Mouse (Mus musculus): Measurements from ENCODE around the gene Gpr156. TPM values are rescaled to one million over a fixed set of nuclear protein-coding genes. Genes with fewer than 3 reads are reported as not detected.

The Gpr156 gene
- polyA plus RNA-seq, 1 experiment from 2014 or later, result 4.0 TPM

DNA sequence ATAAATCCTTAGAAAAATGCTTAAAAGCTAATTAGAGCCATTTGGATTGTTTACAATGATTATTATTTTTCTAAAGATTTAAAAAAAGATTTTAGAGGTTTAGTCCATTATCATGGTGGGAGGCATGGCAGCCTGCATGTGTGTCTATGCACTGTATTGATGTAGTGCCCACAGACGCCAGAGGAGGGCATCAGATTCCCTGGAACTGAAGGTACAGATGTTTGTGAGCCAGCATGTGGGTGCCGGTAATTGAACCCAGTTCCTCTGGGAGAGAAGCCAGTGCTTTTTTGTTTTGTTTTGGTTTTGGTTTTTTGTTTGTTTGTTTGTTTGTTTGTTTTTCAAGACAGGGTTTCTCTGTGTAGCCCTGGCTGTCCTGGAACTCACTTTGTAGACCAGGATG lies 13.3 kb downstream of the Gpr156 start:
- Histone ChIP-seq H3K4me3 (ENCODE audit: low read depth, low read length) (no peak overlapping the region), H3K9me3 (ENCODE audit: control insufficient read depth, low read length) (no peaks in the 10 kb centered on the region), H3K27me3 (ENCODE audit: control insufficient read depth, insufficient read depth, low read length) (no peaks in the 10 kb centered on the region), H3K4me2 (replicated peaks; ENCODE audit: low read depth, low read length) (no peak overlapping the region), H3K27ac (ENCODE audit: low read depth, low read length) (no peak overlapping the region), H3K36me3 (ENCODE audit: control insufficient read depth, insufficient read depth, low read length) (no peaks in the 10 kb centered on the region), H3K9ac (ENCODE audit: low read depth, low read length) (no peak overlapping the region), H3K4me1 (replicated peaks; ENCODE audit: control insufficient read depth, insufficient read depth, low read length) (peaks cover 3% of the 10 kb centered on the region; the same call in 1 of the 2 replicates)
- DNase-seq (ENCODE audit: low spot score) (no peak), ATAC-seq (ENCODE audit: low FRiP score) (no peak)
- 89% methylated on average over 2 of the region's 2 CpGs for WGBS

GRCm38 (mm10) chr16:37934932-37935331 lies 18.6 kb downstream of the Gpr156 start:
- H3K4me2 ChIP-seq (replicated peaks; ENCODE audit: low read depth, low read length), result no peak overlapping the region
- ATAC-seq (ENCODE audit: low FRiP score), result no peak
- WGBS, result 92% methylated on average over 2 of the region's 2 CpGs

DNA sequence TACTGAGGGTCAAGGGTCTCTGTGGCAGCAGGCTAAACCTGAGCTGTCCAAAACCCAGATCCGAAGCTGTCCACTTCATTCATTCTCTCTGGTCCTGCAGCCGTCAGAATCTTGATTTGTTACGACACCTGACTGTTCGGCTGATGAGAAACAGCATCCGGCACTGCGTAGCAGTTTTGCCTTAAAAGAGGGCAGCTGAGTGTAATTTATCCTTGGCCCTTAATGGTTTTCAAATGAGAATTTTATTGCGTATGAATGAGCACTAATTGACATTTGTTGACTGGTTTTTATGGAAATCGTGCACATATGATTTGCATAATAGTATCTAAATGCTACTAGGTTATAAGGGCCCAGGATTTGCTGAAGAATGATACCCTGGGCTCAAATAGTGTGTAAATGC lies 21.0 kb downstream of the Gpr156 start:
- no peak overlapping the region for H3K9ac ChIP-seq (ENCODE audit: low read depth, low read length)
- no peak overlapping the region for H3K4me3 ChIP-seq (ENCODE audit: low read depth, low read length)
- H3K27me3 ChIP-seq (ENCODE audit: control insufficient read depth, insufficient read depth, low read length), result no peaks in the 10 kb centered on the region
- no peak overlapping the region for H3K27ac ChIP-seq (ENCODE audit: low read depth, low read length)
- H3K36me3 ChIP-seq (ENCODE audit: control insufficient read depth, insufficient read depth, low read length), result no peaks in the 10 kb centered on the region
- DNase-seq (ENCODE audit: low spot score) (no peak), ATAC-seq (ENCODE audit: low FRiP score) (no peak)
- no peaks in the 10 kb centered on the region for H3K4me1 ChIP-seq (replicated peaks; ENCODE audit: control insufficient read depth, insufficient read depth, low read length)
- WGBS, result 78% methylated on average over 8 of the region's 8 CpGs
- H3K4me2 ChIP-seq (replicated peaks; ENCODE audit: low read depth, low read length), result no peak overlapping the region
- H3K9me3 ChIP-seq (ENCODE audit: control insufficient read depth, low read length), result no peaks in the 10 kb centered on the region

More at GRCm38 (mm10) chr16:37934932-37935331, 18.6 kb downstream of the Gpr156 start:
- H3K4me1 ChIP-seq (replicated peaks; ENCODE audit: control insufficient read depth, insufficient read depth, low read length), result no peaks in the 10 kb centered on the region
- no peaks in the 10 kb centered on the region for H3K9me3 ChIP-seq (ENCODE audit: control insufficient read depth, low read length)
- H3K27me3 ChIP-seq (ENCODE audit: control insufficient read depth, insufficient read depth, low read length), result no peaks in the 10 kb centered on the region
- no peak overlapping the region for H3K27ac ChIP-seq (ENCODE audit: low read depth, low read length)
- no peaks in the 10 kb centered on the region for H3K36me3 ChIP-seq (ENCODE audit: control insufficient read depth, insufficient read depth, low read length)
- no peak overlapping the region for H3K4me3 ChIP-seq (ENCODE audit: low read depth, low read length)
- no peak for DNase-seq (ENCODE audit: low spot score)
- no peak overlapping the region for H3K9ac ChIP-seq (ENCODE audit: low read depth, low read length)

DNA sequence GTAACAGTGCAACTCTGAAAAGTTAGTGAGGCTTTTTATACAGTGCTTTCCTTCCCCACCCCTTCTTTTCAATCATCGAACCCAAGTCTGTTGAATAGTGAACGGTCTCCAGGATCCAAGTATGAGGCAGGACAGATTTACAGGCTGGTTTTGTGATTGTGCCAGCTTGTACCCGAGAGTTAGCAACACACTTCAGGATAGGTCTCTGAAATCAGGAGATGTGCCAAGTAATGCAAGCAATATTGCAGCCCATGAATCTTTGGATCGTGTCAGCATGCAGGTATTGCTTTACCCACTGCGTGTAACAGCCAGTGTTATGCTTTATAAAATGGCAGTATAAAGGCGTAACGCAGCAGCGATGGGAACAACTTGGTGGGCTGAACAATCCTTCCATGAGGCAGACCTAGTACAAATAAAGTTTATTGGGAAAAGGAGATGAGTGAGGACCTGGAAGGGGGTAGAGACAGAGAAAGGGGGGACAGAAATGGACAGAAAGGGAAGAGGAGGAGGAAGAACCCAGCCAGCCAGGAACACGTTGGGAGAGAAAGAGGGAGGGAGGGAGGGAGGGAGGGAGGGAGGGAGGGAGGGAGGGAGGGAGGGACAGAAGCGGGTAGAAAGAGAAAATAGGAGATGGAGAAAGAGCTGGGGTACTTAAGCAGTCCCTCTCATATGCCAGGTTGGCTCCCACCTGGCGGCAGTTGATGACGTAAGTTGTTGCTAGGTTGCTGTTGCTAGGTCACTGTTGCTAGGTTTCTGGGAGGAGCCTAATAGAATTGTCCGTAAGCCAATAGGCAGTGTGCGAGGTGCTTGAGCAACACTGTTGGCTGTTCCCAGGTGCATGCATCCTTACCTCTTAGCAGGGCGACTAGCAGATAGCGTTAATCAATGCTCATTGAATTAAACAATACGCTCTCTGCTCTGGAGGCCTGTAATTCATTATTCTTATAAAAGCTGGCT lies 22.1 kb downstream of the Gpr156 start:
- 54% methylated on average over 16 of the region's 17 CpGs for WGBS
- Histone ChIP-seq H3K4me3 (ENCODE audit: low read depth, low read length) (no peak overlapping the region), H3K4me1 (replicated peaks; ENCODE audit: control insufficient read depth, insufficient read depth, low read length) (no peaks in the 10 kb centered on the region), H3K9ac (ENCODE audit: low read depth, low read length) (no peak overlapping the region), H3K27me3 (ENCODE audit: control insufficient read depth, insufficient read depth, low read length) (no peaks in the 10 kb centered on the region), H3K4me2 (replicated peaks; ENCODE audit: low read depth, low read length) (no peak overlapping the region), H3K36me3 (ENCODE audit: control insufficient read depth, insufficient read depth, low read length) (no peaks in the 10 kb centered on the region), H3K27ac (ENCODE audit: low read depth, low read length) (no peak overlapping the region), H3K9me3 (ENCODE audit: control insufficient read depth, low read length) (no peaks in the 10 kb centered on the region)
- DNase-seq (ENCODE audit: low spot score), result peak; percentile 71
- peak; percentile 82 for ATAC-seq (ENCODE audit: low FRiP score)

- Histone ChIP-seq H3K27me3 (ENCODE audit: control insufficient read depth, insufficient read depth, low read length) (no peaks in the 10 kb centered on the region), H3K9me3 (ENCODE audit: control insufficient read depth, low read length) (no peaks in the 10 kb centered on the region), H3K4me1 (replicated peaks; ENCODE audit: control insufficient read depth, insufficient read depth, low read length) (no peaks in the 10 kb centered on the region), H3K27ac (ENCODE audit: low read depth, low read length) (no peak overlapping the region), H3K4me3 (ENCODE audit: low read depth, low read length) (no peak overlapping the region), H3K9ac (ENCODE audit: low read depth, low read length) (no peak overlapping the region), H3K4me2 (replicated peaks; ENCODE audit: low read depth, low read length) (no peak overlapping the region), H3K36me3 (ENCODE audit: control insufficient read depth, insufficient read depth, low read length) (no peaks in the 10 kb centered on the region)
- no peak for DNase-seq (ENCODE audit: low spot score)
- no peak for ATAC-seq (ENCODE audit: low FRiP score)
- 73% methylated on average over 11 of the region's 11 CpGs for WGBS
Observed at GRCm38 (mm10) chr16:37939082-37939863, 23.0 kb downstream of the Gpr156 start.

DNA sequence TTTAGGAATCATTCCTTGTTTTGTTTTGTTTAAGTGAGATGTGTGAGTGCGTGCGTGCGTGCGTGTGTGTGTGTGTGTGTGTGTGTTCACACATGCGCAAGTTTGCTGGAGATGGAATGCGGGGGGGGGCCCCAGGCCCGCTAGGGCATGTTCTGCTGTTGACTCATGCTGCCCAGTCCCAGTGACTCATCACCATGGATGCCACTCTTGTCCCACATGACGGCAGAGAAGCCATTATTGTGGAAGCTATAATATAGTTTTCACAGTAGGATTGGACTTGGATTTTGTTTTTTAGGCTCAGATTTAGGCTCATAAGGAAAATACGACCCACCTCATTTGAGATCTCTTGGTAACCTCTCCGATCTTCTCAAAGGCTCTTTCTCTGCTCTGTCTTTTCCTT lies 24.0 kb downstream of the Gpr156 start:
- no peaks in the 10 kb centered on the region for H3K36me3 ChIP-seq (ENCODE audit: control insufficient read depth, insufficient read depth, low read length)
- H3K27me3 ChIP-seq (ENCODE audit: control insufficient read depth, insufficient read depth, low read length), result no peaks in the 10 kb centered on the region
- 81% methylated on average over 10 of the region's 10 CpGs for WGBS
- ATAC-seq (ENCODE audit: low FRiP score) (no peak), DNase-seq (ENCODE audit: low spot score) (no peak)
- no peak overlapping the region for H3K4me2 ChIP-seq (replicated peaks; ENCODE audit: low read depth, low read length)
- H3K4me1 ChIP-seq (replicated peaks; ENCODE audit: control insufficient read depth, insufficient read depth, low read length), result no peaks in the 10 kb centered on the region
- H3K9ac ChIP-seq (ENCODE audit: low read depth, low read length), result no peak overlapping the region
- H3K4me3 ChIP-seq (ENCODE audit: low read depth, low read length), result no peak overlapping the region
- no peak overlapping the region for H3K27ac ChIP-seq (ENCODE audit: low read depth, low read length)
- H3K9me3 ChIP-seq (ENCODE audit: control insufficient read depth, low read length), result no peaks in the 10 kb centered on the region

- ATAC-seq (ENCODE audit: low FRiP score), result no peak
- Histone ChIP-seq H3K36me3 (ENCODE audit: control insufficient read depth, insufficient read depth, low read length) (no peaks in the 10 kb centered on the region), H3K4me1 (replicated peaks; ENCODE audit: control insufficient read depth, insufficient read depth, low read length) (no peaks in the 10 kb centered on the region), H3K9ac (ENCODE audit: low read depth, low read length) (no peak overlapping the region), H3K4me2 (replicated peaks; ENCODE audit: low read depth, low read length) (no peak overlapping the region), H3K27me3 (ENCODE audit: control insufficient read depth, insufficient read depth, low read length) (no peaks in the 10 kb centered on the region), H3K4me3 (ENCODE audit: low read depth, low read length) (no peak overlapping the region), H3K27ac (ENCODE audit: low read depth, low read length) (no peak overlapping the region), H3K9me3 (ENCODE audit: control insufficient read depth, low read length) (no peaks in the 10 kb centered on the region)
- 76% methylated on average over 2 of the region's 2 CpGs for WGBS
- DNase-seq (ENCODE audit: low spot score), result no peak
Observed at GRCm38 (mm10) chr16:37943701-37944100, 27.4 kb downstream of the Gpr156 start.

DNA sequence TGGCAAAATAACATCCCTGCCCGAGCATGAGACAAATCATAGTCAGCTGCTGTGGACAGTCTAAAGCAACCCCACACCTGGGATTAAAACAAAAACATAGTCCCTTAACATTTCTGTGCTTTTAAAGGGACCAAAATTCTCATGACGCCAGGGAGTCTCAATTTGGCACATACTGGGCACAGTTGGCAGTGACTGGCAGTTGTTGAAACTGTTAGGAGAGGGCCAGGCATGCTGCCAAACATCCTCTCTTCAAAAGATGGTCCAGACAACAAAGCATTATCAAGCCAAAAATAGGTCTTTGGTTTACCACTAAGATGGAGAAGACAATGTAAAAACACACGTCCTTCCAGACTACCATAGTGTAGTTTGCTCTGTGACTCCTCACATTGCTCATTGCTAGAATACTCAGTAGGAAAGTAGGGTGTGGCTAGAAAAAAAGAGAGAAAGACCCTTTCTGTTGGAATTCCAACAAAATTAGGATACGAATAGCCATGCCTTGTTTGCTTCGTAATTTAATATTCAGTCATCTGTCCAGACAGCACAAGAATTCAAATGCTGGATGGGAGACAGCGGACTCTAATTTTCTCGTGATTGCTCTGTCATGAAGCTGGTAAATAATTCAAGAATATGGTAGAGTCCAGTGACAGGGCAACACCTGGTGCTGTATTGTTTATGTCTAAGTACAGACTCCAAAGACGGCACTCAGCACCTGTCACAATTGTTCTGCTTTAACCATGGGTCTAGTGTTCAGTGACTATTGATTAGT lies 28.9 kb downstream of the Gpr156 start:
- DNase-seq (ENCODE audit: low spot score), result no peak

More for the DNA sequence above, 28.9 kb downstream of the Gpr156 start:
- Histone ChIP-seq H3K9ac (ENCODE audit: low read depth, low read length) (no peak overlapping the region), H3K36me3 (ENCODE audit: control insufficient read depth, insufficient read depth, low read length) (no peaks in the 10 kb centered on the region), H3K9me3 (ENCODE audit: control insufficient read depth, low read length) (no peaks in the 10 kb centered on the region), H3K4me1 (replicated peaks; ENCODE audit: control insufficient read depth, insufficient read depth, low read length) (no peaks in the 10 kb centered on the region), H3K27ac (ENCODE audit: low read depth, low read length) (no peak overlapping the region), H3K4me3 (ENCODE audit: low read depth, low read length) (no peak overlapping the region), H3K27me3 (ENCODE audit: control insufficient read depth, insufficient read depth, low read length) (no peaks in the 10 kb centered on the region), H3K4me2 (replicated peaks; ENCODE audit: low read depth, low read length) (no peak overlapping the region)
- ATAC-seq (ENCODE audit: low FRiP score), result no peak
- 78% methylated on average over 8 of the region's 8 CpGs for WGBS
